Mouse (Mus musculus) kidney, postnatal 0 days (tissue): ENCODE data around the gene AC134908.4. TPM values are rescaled to one million over a fixed set of nuclear protein-coding genes. Genes with fewer than 3 reads are reported as not detected.
A peak's percentile ranks its signal among the peaks of the same experiment; 100 is the strongest.

Source experiments
- ATAC-seq: fragments of 200-750 bp; cut with Nextera tagmentation; replicated peaks from 2 replicates; pipeline ENCODE4 v1.8.0; 2017; ENCODE audit warnings: low read depth, moderate number of reproducible peaks, moderate TSS enrichment, moderate library complexity; ENCODE audit not compliant: low FRiP score
- DNase-seq: peaks from one replicate; pipeline ENCODE4 v3.0.0-alpha.2; 2016; ENCODE audit warnings: low spot score
- H3K27ac ChIP-seq: fragments of 300-500 bp; sonication (generic); 2 replicates; pipeline ENCODE4 v1.5.1; 2014; ENCODE audit warnings: mild to moderate bottlenecking
- H3K27me3 ChIP-seq: fragments of 300-500 bp; sonication (generic); 2 replicates; pipeline ENCODE4 v1.6.1; 2014; ENCODE audit warnings: low read length, mixed read lengths; ENCODE audit not compliant: insufficient read depth
- H3K36me3 ChIP-seq: fragments of 300-500 bp; sonication (generic); 2 replicates; pipeline ENCODE4 v1.6.1; 2014; ENCODE audit warnings: low read length, mixed read lengths; ENCODE audit not compliant: insufficient read depth
- H3K4me1 ChIP-seq: fragments of 300-500 bp; sonication (generic); replicated peaks from 2 replicates; pipeline ENCODE4 v1.6.1; 2014; ENCODE audit warnings: antibody characterized with exemption, low read length, mixed read lengths; ENCODE audit not compliant: insufficient read depth
- H3K4me2 ChIP-seq: fragments of 300-500 bp; sonication (generic); 2 replicates; pipeline ENCODE4 v1.6.1; 2014; ENCODE audit warnings: mild to moderate bottlenecking, low read length, moderate library complexity, mixed read lengths
- H3K4me3 ChIP-seq: fragments of 300-500 bp; sonication (generic); replicated peaks from 2 replicates; pipeline ENCODE4 v1.5.1; 2014; ENCODE audit warnings: low read depth, low read length
- H3K9ac ChIP-seq: fragments of 300-500 bp; sonication (generic); 2 replicates; pipeline ENCODE4 v1.6.1; 2014; ENCODE audit warnings: low read depth, low read length
- H3K9me3 ChIP-seq: fragments of 300-500 bp; sonication (generic); replicated peaks from 2 replicates; pipeline ENCODE4 v1.6.1; 2016; ENCODE audit warnings: low read length, inconsistent platforms, mixed read lengths
- CTCF ChIP-seq: IDR thresholded peaks from 2 replicates; pipeline ENCODE4 v1.5.1; 2016; ENCODE audit warnings: antibody characterized with exemption, low read depth, mild to moderate bottlenecking, moderate library complexity
- WGBS: fragments of 180-500 bp; shearing (Covaris S2); extraction: QIAGEN DNeasy Blood & Tissue Kit; methylation state at CpG from one replicate; pipeline ENCODE4 v1.1.7; 2014; 5-methylcytosine and 5-hydroxymethylcytosine counted together
- polyA plus RNA-seq: library from polyadenylated mRNA; unstranded; fragments of >200 nt; fragmentation: Nextera tagmentation; extraction: Ambion mirVana; gene quantifications from 2 replicates; pipeline ENCODE4 v1.2.1, GENCODE M21; 2015

Gene AC134908.4
- polyA plus RNA-seq, 1 experiment from 2014 or later: 0.82 TPM

DNA sequence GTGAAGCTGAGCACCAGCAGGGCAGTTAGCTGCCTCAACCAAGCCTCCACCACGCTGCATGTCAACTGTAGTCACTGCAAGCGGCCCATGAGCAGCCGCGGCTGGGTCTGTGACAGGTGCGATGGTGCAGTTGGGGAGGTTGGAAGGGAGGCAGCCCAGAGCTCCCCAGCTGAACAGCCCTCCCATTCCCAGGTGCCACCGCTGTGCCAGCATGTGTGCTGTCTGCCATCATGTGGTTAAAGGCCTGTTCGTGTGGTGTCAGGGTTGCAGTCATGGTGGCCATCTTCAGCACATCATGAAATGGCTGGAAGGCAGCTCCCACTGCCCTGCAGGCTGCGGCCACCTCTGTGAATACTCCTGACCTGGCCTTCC lies 32.8 kb upstream of the AC134908.4 start:
- Histone ChIP-seq H3K4me3 (peak overlapping the region; percentile 34; the same call in 1 of the 2 replicates), H3K27me3 (no peaks in the 10 kb centered on the region), H3K4me2 (peak overlapping the region; percentile 66), H3K9me3 (no peaks in the 10 kb centered on the region), H3K27ac (peak overlapping the region; percentile 88; the same call in 1 of the 2 replicates), H3K9ac (no peak overlapping the region; the same call in 1 of the 2 replicates), H3K36me3 (peaks cover 34% of the 10 kb centered on the region), H3K4me1 (peaks cover 37% of the 10 kb centered on the region)
- TF ChIP-seq CTCF: no peak
- ATAC-seq: no peak
- 87% methylated on average over 8 of the region's 8 CpGs for WGBS
- no peak for DNase-seq

DNA sequence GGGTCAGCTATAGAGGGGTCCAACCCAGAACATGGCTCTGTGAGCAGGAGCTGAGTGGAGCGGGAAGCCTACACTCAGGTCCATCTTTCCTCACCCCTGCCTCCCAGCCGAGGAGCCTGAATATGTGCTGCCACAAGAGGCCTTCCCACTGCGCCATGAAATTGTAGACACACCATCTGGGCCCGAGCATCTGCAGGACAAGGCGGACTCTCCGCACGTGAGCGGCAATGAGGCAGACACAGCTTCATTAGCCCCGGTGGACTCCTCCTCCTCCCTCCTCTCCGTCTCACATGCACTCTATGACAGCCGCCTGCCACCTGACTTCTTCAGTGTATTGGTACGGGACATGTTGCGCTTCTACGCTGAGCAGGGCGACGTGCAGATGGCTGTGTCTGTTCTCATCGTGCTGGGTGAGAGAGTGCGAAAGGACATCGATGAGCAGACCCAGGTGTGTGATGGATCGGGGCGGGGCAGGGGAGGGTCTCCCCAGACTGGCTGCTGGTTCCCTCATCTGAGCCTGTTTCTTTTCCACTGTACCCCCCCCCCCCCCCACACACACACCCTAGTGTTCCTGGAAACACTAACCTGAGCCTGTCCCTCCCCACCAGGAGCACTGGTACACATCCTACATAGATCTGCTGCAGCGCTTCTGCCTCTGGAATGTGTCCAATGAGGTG lies 32.2 kb upstream of the AC134908.4 start:
- Histone ChIP-seq H3K36me3 (peaks cover 34% of the 10 kb centered on the region), H3K9ac (no peak overlapping the region), H3K9me3 (no peaks in the 10 kb centered on the region), H3K4me1 (peaks cover 37% of the 10 kb centered on the region), H3K27ac (no peak overlapping the region), H3K4me3 (no peak overlapping the region), H3K27me3 (no peaks in the 10 kb centered on the region), H3K4me2 (peak overlapping the region; percentile 66; the same call in 1 of the 2 replicates)
- ATAC-seq: no peak
- no peak for TF ChIP-seq CTCF
- DNase-seq: no peak
- WGBS: 88% methylated on average over 22 of the region's 22 CpGs

DNA sequence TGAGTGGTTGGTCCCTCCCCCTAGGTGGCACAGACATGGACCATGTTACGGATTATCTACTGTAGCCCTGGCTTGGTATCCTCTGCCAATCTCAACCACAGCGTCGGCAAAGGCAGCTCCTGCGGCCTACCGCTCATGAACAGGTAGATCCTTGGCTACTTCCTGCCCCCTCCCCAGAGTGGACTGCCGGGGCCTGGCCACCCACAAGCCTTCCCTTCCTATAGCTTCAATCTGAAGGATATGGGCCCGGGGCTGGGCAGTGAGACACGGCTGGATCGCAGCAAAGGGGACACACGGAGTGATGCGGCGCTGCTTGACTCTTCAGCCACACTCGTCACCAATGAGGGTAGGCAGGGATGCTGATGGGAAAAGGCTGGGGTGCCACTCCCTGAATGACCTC lies 31.6 kb upstream of the AC134908.4 start:
- Histone ChIP-seq H3K9ac (no peak overlapping the region), H3K4me2 (no peak overlapping the region), H3K9me3 (no peaks in the 10 kb centered on the region), H3K27ac (no peak overlapping the region), H3K4me1 (peaks cover 36% of the 10 kb centered on the region), H3K27me3 (no peaks in the 10 kb centered on the region), H3K4me3 (no peak overlapping the region), H3K36me3 (peaks cover 34% of the 10 kb centered on the region)
- DNase-seq: no peak
- ATAC-seq: no peak
- no peak for TF ChIP-seq CTCF
- 96% methylated on average over 13 of the region's 13 CpGs for WGBS

DNA sequence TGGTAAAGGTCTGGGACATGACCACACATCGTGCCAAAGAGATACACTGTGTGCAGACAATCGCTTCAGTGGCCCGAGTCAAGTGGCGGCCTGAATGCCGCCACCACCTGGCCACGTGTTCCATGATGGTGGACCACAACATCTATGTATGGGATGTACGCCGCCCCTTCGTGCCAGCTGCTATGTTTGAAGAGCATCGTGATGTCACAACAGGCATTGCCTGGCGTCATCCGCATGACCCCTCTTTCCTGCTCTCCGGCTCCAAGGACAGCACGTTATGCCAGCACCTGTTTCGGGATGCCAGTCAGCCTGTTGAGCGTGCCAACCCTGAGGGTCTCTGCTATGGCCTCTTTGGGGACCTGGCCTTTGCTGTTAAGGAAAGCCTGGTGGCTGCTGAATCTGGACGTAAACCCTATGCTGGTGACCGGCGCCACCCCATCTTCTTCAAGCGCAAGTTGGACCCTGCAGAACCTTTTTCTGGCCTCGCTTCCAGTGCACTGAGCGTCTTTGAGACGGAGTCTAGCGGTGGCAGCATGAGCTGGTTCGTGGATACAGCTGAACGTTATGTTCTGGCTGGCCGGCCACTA lies 30.6 kb upstream of the AC134908.4 start:
- peaks cover 30% of the 10 kb centered on the region for H3K36me3 ChIP-seq
- DNase-seq (no peak), ATAC-seq (no peak)
- H3K4me2 ChIP-seq: no peak overlapping the region
- H3K9ac ChIP-seq: no peak overlapping the region
- H3K9me3 ChIP-seq: no peaks in the 10 kb centered on the region
- no peak overlapping the region for H3K4me3 ChIP-seq
- no peaks in the 10 kb centered on the region for H3K27me3 ChIP-seq
- 93% methylated on average over 27 of the region's 27 CpGs for WGBS
- H3K27ac ChIP-seq: no peak overlapping the region
- H3K4me1 ChIP-seq: peaks cover 27% of the 10 kb centered on the region
- no peak for TF ChIP-seq CTCF

DNA sequence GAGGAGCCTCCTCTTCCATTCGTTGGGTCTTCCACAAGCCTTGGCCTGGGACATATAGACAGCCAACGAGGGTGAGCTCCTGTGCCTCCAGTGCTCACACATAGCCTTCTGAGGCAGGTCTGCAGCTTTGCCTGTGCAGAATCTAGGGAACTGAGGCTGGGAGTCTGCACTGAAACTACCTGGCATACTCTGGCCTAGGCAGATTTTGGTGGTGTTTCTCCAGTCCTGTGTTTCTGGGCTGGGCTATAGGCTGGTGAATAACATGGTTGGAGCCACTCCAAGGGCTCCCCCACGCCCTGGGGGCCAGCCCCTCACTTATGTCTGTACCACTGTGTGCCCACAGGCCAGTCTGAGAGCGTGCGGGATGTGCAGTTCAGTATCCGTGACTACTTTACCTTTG lies 29.9 kb upstream of the AC134908.4 start:
- DNase-seq (no peak), ATAC-seq (no peak)
- no peaks in the 10 kb centered on the region for H3K9me3 ChIP-seq
- peaks cover 22% of the 10 kb centered on the region for H3K36me3 ChIP-seq
- no peak for TF ChIP-seq CTCF
- no peak overlapping the region for H3K9ac ChIP-seq
- peaks cover 26% of the 10 kb centered on the region for H3K4me1 ChIP-seq
- H3K4me2 ChIP-seq: no peak overlapping the region
- 86% methylated on average over 6 of the region's 6 CpGs for WGBS
- peaks cover 2% of the 10 kb centered on the region; the same call in 1 of the 2 replicates for H3K27me3 ChIP-seq
- H3K27ac ChIP-seq: no peak overlapping the region
- no peak overlapping the region for H3K4me3 ChIP-seq

DNA sequence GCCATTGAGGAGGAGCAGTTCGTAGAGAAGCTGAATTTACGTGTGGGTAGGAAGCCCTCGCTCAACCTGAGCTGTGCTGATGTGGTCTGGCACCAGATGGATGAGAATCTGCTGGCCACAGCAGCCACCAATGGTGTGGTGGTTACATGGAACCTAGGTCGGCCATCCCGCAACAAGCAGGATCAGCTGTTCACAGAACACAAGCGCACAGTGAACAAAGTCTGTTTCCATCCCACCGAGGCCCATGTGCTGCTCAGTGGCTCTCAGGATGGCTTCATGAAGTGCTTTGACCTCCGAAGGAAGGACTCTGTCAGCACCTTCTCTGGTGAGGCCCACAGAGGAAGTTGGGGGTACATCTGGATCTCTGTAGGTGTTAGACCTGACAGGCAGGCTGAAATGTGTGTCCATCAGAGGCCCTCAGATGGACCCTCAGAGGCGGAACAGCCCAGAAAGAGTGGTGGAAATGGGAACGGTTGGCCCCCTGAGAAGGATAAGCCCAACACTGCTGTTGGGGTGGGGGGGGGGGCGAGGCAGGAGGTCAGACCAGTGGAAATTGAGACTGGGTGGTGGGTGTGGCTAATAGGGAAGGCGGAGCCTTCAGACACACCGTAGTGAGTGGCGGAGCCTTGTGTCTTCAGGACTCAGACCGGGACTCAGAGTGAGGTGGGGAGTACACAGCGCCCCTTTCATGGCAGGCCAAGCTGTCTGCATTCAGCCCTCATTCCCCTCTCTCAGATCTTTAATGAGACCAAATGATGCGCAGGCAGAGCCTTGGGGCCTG lies 29.1 kb upstream of the AC134908.4 start:
- Histone ChIP-seq H3K36me3 (peaks cover 19% of the 10 kb centered on the region; the same call in 1 of the 2 replicates), H3K27me3 (peaks cover 9% of the 10 kb centered on the region), H3K27ac (no peak overlapping the region; the same call in 1 of the 2 replicates), H3K4me1 (peaks cover 20% of the 10 kb centered on the region), H3K9ac (peak overlapping the region; percentile 58), H3K4me2 (peak overlapping the region; percentile 77), H3K9me3 (no peaks in the 10 kb centered on the region), H3K4me3 (peak overlapping the region; percentile 51)
- DNase-seq: no peak
- 68% methylated on average over 17 of the region's 17 CpGs for WGBS
- TF ChIP-seq CTCF: no peak
- no peak for ATAC-seq
